Mouse (Mus musculus) ES-Bruce4 (cell line): ENCODE data around the gene Fat2.

ENCODE experiments used
- CTCF ChIP-seq: IDR thresholded peaks from one replicate; pipeline ENCODE4 v1.8.1; 2011; ENCODE audit warnings: low read depth, low read length
- EP300 ChIP-seq: IDR thresholded peaks from 2 replicates; pipeline ENCODE4 v1.6.1; 2011; ENCODE audit warnings: low read depth, low read length; ENCODE audit not compliant: insufficient read depth
- POLR2A ChIP-seq: IDR thresholded peaks from one replicate; pipeline ENCODE4 v1.8.1; 2011; ENCODE audit warnings: low read length; ENCODE audit not compliant: insufficient read depth

GRCm38 (mm10) chr11:55204602-55205001 is 131.8 kb downstream of the Fat2 start:
- TF ChIP-seq POLR2A (no peak), EP300 (no peak), CTCF (no peak)
